Mouse (Mus musculus): ENCODE measurements around the gene Mpv17l2.

Mpv17l2 gene

DNA sequence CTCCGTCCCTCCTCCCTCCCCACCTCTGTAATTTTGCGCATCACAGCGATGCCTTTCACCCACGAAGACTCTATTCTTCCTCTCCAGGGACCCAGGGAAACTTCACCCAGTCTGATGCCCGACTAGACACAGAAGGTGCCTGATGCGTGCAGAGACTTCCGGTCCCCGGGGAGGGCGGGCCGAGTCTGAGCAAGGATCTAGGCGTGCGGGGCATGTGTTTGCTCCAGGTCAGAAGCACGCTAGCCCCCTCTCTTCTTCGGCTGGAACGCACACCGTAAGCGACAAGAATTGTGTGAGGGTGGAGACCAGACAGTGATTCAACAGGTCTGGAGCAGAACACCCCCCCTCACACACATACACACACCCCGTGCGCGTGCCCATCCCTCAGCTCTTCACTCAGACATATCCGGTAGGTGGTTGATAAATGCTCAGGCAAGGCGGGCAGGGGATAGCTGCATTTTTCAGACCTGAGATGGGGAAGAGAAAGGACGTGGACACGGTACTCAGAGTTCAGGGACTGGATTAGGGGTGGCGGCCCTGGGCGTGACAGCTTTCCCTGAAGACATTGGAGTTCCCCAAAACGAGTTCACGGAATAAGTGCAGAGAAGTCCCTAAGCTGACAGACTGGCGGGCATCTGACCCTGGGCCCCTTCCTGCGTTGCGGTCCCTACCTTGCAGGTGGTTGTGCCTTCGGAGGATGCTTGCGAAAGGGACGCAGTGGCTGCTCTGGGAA lies 5.3 kb upstream of the Mpv17l2 start:
- peak; percentile 92 to 94 for DNase-seq

DNA sequence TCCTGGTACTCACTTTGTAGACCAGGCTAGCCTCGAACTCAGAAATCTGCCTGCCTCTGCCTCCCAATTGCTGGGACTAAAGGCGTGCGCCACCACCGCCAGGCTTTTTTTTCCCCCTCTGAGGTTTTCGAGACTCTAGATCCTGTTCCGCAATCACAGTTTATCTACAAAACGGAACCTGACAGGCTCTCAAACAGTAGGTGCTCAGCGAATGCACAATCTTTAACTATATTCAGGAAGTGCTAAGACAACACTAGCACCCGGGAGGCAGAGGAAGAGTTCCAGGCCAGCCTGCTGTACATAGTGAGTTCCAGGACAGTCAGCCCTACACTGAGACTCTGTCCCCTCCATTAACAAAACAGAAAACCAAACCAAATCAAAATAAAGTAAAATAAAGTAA lies 4.6 kb upstream of the Mpv17l2 start:
- peak; percentile 53 for DNase-seq

DNA sequence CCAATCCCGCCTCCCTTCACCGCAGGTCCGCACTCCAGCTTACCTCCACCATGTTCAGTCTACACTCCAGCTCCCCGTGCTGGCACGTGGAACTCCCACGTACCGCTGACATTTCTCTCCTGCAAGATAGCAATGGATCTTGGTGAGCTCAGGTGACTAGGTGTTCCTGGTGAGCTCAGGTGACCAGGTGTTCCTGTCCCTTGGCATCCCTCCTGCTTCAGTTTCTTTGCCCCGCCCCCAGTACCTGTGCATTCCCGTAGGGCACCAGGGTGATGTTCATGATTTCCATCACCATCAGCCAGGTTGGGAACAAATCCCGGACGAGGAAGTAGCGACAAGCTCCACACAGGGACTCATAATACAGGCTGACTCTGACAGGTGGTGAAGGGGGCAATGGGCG lies 3.9 kb upstream of the Mpv17l2 start:
- no peak for DNase-seq

DNA sequence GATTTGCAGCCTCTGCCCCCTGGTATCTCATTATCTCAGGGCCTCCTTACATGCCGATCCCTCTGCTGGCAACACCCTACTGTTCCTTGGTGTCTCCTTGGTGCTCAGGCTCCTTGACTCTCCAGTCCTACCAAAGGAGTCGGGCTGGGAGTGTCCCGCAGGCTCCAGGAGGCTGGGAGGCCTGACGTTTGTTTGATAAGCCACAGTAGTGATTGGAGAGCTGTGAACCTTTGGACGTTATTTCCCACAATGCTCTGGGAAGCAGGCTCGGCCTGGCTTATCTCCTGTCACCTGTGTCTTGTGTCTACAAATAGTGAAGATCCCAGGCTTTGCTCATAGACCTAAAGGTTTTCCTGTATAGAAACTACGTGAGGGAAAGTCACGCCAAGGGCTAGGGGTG lies 3.3 kb upstream of the Mpv17l2 start:
- DNase-seq, result no peak

DNA sequence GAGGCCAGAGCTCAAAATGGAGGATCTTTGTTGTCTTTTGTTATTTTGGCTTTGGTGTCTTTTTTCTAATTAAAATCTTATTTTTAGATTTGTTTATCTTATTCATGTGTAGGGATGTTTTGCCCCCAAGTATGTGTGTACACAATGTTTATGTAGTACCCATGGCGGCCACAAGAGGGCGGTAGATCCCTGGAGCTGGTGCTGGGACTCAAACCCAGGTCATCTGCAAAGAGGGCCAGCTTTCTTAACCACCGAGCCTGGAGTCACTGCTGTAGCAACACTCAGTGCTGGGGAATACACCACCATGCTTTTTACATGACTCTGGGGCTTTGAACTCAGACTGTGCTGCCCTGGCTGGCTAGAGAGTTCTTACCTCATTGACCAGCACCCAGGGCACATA lies 2.6 kb upstream of the Mpv17l2 start:
- DNase-seq, result peak; percentile 86 to 89

DNA sequence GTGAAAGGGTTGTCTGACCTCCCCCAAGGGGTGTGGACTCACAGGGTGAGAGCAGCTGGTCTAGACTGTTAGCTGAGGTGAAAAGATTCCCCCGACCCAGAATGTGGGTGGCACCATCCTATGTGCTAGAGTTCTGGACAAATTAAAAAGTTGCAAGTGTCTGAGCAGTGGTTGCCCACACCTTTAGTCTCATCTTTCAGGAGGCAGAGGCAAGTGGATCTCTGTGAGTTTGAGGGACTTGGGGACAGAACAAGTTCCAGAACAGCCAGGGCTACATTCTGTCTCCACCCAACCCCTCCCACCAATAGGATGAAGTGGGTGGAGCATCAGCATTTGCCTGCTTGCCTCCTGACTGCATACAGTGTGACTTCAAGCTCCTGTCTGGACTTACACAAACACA lies 1.4 kb upstream of the Mpv17l2 start:
- no peak for DNase-seq

DNA sequence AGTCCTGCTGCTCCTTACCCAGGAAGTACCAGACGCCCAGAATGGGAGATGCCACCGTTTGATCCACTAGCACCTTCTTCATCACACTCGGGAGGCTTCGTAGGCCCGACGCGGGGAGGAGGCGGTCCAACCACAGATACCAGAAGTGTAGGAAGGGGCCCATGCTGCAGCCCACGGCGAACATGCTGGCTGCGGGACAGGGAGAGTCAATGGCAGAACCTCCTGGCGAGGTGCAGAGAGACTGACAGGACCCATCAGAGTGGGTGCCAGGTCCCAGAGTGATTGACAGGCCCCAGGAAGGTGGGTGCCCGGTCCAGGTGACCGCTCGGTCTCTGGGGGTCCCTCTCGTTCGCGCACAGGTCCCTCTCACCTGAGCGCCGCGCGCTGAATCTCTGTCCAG lies 396 bp downstream of the Mpv17l2 start:
- no peak for DNase-seq

DNA sequence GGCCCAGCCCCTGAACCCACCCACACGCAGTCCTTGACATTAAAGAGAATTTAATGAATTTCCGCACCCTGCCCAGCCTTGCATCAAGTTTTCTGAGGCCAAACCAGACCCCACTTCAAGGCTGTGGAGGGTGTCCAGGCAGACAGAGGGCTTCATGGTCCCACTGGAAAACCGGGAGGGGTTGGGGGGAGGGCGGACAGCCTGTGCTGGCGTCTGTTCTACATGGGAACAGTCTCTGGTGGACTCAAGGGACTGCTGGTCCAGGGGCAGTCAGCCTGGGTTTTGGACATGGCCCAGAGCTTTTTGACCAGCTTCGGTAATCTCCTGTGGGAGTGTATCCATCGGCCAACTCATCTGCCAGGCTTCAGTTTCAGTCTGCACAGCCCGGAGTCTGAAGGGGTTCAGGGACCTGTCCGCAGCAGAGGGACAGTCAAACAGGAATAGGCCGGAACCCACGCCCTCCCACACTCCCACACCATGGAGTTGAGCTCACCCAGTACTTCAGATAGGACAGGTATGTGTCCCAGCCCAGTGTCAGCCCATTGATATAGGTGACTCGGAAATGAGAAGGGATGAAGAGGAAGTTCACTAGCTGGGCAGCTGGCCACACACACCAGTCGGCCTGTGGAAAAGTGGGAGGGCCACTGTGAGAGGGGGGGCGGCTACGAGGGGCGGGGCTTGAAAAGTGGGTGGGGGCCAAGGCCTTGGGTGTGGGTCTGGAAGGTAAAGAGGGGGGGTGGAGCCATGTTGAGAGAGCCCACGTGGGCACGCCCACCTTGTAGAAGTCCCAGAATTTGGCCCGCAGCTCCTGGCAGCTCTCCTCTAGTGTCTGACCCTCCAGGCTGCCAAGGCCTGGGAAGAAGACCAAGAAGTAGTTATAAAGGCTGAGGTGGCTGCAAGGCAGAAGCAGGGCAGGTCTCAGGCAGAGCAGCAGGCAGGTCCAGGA lies 1.9 kb downstream of the Mpv17l2 start:
- DNase-seq, result no peak

DNA sequence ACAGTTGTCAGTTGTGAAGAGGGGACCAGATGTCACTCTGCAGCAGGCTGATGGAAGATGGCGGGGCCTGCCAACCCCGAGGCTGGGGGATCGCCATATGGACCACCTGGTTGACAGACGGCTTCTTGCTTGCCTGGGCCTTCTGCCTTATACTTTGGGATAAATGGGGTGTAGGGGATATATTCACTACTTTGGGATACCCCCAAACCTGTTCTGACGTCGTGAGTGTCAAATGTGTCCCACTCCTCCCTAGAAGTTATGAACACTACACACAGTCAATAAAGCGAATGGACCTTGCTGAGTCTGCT lies 2.5 kb downstream of the Mpv17l2 start:
- DNase-seq, result no peak

DNA sequence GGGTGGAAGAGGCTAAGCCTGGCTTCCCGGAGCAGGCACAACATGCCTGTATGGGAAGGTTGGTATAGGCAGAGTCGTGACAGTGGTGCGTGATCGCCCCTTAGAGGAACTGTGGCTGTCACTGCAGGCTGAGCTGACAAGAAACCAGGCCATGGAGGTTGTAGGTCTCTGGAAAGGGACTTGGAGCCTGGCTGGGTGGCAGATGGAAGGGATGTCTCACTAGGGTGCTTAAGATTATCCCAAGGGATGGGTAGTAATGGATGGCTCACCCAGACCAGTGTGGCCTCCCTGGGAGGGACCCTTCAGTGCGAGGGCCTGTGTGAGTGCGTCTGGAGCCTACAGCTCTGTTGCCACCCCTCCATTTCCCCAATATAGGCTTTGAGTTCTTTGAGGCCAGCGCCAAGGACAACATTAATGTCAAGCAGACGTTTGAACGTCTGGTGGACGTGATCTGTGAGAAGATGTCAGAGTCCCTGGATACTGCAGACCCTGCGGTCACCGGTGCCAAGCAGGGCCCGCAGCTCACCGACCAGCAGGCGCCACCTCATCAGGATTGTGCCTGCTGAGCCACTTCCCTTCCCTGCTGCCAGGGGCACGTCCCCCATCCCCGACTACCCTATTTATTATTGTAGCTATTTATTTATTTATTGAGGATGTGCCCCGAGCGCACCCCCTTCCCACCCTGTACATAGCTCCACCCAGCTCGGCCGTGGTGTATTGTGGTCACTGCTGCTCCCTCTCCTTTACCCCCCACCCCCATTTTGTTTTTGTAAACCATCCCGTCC lies 3.0 kb downstream of the Mpv17l2 start:
- DNase-seq, result peak; percentile 47 to 54

DNA sequence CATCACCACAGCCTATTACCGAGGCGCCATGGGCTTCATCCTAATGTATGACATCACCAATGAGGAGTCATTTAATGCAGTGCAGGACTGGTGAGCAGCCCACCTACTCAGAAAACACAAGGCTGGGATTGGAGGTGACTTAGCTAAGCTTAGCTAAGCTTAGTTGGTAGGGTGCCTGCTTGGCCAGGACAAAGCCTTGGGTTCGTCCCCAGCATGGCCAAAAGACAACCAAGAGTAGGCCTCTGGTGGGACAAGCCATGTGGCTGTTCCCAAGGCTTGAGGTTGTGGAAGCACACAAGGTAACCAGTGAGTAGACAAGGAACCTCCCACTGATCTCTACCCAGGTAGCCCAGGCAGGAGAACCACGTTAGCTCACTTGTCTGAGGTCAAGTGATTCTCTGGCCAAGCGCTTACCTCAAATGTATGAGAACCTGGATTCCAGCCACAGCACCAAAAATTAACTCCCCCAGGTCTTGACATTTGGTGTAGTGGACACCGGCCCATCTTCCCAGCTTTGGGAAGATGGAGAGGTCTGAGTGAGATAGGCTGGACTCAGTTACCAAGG lies 4.2 kb downstream of the Mpv17l2 start:
- DNase-seq, result no peak

DNA sequence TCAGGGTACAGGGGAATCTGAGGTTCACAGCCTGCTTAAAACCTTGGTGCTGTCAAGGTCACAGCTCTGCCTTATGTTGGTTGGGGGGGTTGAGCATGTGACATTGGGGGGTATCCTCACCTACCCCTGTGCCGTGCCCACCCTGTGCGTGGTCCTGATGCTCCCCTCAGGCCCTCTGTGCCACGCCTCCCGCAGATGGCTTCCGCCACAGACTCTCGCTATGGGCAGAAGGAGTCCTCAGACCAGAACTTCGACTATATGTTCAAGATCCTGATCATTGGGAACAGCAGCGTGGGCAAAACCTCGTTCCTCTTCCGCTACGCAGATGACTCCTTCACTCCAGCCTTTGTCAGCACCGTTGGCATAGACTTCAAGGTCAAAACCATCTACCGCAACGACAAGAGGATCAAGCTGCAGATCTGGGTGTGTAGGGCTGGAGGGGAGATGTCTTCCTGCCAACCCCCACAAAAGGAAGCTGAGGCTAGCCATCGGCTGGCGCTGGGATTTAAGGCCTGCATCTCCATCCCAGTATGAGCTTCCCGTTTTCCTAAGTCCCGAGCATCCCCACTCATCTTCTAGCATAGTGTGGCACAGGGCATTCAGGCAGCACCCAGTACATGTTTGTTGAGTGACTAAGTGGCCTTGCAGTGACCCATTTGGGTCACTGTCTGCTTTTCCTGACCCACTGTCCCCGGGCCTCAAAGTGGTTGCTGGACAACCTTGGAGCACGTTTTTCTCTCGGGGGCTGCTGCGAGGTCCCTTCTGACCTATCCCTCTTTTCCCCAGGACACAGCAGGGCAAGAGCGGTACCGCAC lies 4.9 kb downstream of the Mpv17l2 start:
- no peak for DNase-seq

DNA sequence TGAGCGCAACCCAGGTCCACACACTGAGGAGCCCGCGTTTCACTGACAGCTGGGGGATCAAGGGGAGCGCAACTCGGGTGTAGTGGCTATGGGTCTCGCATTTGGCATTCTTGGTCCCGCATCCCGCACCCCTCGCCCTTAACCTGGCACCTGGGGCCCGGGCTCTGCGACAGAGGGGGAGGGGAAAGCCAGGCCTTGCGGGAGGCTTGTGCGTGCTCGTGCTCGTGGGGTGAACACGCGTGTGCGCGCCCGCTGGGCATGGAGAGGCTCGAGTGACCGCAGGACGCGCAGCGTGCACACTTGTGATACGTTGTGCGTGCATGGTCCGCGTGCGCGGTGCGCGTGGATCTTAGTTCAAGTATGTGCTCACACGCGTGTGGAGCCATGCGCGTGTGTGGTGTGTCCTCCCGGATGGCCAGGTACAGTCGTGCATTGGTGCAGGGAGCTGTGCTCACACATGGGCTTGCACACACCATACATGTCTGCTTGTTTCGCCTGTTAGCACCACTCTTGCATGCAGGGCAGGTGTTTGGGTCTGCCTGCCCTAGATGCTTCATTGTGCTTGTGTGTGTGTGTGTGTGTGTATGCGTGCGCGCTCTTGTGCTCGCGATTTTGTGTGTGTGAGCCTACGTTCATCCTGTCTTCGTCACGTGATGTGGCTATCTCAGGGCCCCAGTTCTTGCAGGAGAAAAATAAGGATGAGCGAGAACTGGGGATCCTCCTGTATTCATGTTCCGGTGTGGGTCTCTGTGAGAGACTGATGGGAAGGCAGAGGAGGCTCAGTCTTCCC lies 5.7 kb downstream of the Mpv17l2 start:
- DNase-seq, result no peak

DNA sequence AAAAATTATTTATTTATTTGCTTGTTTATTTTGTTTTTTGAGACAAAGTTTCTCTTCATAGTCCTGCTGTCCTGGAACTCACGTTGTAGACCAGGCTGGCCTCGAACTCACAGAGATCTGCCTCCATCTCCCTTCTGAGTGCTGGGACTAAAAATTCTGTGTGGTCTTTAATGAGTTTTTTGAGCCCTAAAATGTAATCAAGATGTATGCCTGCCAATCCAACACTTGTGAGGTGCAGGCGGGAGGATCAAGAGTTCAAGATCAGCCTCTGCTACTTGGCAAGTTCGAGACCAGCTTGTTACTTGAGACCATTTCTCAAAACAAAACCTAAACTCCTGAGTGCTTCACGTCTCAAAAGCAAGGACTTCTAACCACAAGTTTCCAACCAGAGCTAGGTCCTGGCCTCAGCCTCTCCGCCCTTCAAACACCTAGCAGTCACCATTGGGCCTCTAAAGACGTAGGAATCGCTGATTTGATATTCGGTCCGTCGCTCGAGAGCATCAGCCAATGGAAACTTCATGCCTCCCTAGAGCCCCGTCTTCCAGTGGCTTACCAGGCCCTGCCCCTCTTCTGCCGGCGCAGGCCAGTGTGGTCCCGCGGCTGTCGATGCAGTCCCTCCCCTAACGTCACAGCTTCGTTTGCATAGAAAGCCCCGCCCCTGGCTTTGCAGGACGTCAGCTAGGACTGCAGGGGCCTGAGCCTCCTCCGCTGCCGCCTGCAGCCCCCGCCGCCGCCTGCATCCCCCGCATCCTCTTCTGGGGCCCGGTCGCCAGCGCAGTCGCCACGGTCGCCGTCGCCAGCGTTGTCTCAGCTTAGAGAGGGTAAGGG lies 6.5 kb downstream of the Mpv17l2 start, which contains the start of gene Rab3a:
Gene Rab3a, plus strand, starts transcription at position 637 of the 828 bp plus-strand sequence.
- DNase-seq, result peak; percentile 98 to 99

DNA sequence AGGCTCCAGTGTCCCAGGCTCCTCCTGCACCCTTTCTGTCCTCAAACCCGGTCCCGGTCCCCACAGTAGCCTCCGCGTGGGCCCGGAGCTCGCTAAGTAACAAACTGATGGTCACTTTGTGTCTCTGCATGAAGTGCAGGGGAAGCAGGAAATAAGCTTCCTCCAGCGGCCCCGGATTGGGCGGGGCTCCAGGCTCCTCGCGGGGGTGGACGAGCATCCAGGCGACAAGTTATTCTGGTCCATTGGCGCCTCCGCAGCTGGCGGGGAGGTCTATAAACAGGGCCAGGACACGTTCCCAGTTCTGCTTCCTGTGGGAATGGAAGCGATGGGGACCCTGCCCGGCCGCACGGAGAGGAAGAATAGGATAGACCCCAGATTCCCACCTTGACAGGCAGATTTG lies 7.6 kb downstream of the Mpv17l2 start:
- peak; percentile 79 to 81 for DNase-seq

DNA sequence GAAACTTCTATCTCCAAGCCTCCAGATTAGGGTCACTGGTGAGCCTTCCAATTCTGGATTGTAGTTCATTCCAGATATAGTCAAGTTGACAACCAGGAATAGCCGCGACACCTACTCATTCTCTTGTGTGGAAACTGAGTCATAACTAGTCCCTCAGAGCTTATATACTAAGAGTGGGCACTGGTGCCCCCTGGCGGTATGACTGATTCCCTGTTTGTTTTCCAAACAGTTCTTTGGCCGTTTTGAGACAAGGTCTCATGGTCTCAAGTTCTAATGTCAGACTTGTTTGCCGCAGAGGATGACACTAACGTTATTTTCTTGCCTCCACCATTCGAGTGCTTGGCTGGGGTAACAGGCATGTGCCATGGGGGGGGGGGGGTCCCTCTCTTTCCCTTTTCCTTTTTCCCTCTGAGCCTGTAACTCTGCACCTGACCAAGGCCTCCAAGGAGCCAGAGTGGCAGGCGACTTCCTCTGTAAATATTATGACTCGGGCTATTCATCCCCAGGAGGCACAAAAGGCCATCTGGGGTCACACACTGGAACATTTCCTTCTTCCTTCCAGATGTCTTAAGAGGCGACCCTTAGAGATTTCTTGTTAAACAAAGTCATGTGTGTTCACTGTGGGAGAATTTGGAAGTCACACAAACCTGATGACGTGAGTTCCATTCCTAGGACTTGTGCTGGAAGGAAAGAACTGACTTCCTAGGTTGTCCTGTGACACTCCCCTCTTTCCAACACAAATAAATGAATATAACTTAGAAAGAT lies 8.6 kb downstream of the Mpv17l2 start:
- peak; percentile 85 to 88 for DNase-seq

DNA sequence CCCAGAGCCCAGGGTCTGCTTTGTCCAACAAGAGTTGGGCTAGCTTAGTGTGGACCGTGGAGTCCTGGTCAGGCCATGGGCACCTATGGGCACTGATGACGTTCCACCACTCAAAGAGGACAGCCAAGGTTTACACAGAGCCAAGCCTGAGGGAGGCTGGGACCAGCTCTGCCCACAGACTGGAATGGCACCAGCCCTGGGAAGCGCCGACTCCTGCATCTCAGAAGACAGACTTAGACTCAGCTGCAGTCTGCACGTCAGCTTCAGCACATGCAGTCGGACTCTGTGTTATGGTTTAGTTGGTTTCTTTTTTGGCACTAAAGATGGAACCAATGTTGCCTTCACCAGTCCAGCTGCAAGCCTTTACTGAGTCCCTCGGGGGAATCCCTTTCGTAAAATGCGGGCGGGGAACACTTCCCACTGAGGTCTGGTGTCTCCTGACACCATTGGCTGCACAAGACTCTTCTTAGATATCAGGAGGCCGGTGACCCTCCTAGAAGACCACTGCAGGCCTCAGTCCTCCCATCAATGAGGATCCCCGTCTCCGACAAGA lies 10.5 kb downstream of the Mpv17l2 start:
- DNase-seq, result no peak

DNA sequence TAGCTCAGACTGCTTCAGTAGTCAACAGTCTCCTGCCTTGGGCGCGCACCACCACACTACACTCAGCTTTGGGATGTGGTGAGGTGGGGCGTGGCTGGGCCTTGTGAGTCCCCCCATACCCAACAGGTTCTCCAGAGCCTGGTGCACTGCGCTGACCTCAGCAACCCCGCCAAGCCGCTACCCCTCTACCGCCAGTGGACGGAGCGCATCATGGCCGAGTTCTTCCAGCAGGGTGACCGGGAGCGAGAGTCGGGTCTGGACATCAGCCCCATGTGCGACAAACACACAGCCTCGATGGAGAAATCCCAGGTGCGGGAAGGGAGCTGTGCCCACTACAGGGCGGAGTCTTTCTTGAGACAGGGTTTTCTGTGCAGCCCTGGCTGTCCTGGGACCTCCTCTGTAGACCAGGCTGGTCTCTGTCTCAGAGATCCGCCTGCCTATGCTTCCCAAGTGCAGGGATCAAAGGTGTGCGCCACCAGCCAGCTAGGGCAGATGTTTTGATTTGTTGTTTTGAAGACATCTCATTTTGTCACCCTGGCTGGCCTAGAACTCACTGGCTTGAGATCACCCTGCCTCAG lies 11.6 kb downstream of the Mpv17l2 start:
- DNase-seq, result no peak

Measured in B cell, adult 2 months (primary cell).